Mouse (Mus musculus) inflammation-experienced regulatory T-cells (primary cell): ENCODE measurements around the gene Tbpl1. TPM values are rescaled to one million over a fixed set of nuclear protein-coding genes. Genes with fewer than 3 reads are reported as not detected.

Source experiments
- polyA plus RNA-seq, 2 experiments: library from polyadenylated mRNA; unstranded; fragments of 100-300 nt; shearing (Covaris generic); gene quantifications; one replicate each; pipeline ENCODE4 v1.2.1; 2017

The Tbpl1 gene
- polyA plus RNA-seq, result 10 to 100 TPM; 59.5 to 63.1 TPM

GRCm38 (mm10) chr10:22731272-22732093 lies at the start of gene Tbpl1:
TSS of gene Tbpl1 (minus strand) at chr10:22731938.

Other genes with a start within 250 kb of the Tbpl1 start
- under 1 TPM; 0.16 to 0.29 TPM for gene Slc2a12, start 86.9 kb downstream of the Tbpl1 start, polyA plus RNA-seq
- gene Tcf21, start 88.2 kb upstream of the Tbpl1 start, polyA plus RNA-seq, result 1 to 10 TPM in 1 of 2 experiments, under 1 TPM in 1; 0.35 to 2.4 TPM